Mouse (Mus musculus): ENCODE measurements around the gene Eaf1.

DNA sequence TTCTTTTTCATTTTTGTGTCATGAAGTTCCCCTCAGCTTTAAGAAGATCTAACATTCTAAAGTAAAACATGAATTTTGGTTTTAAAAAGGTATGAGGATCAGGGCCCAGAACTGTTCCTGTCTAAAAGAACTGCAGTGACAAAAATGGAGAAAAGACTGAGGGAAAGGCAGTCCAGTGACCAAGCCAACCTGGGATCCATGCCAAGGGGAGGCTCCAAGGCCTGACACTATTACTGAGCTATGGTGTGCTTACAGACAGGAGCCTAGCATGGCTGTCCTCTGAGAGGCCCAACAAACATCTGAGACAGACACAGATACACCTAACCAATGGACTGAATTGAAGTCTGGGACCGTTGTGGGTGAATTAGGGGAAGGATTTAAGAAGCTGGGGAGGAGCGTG lies 15.7 kb downstream of the Eaf1 start:
- TF ChIP-seq CTCF (IDR thresholded peaks at IDR 0.05; ENCODE audit: low read depth) (no peak), EP300 (IDR thresholded peaks at IDR 0.05; ENCODE audit: low read depth) (no peak)

Measured in heart, postnatal 0 days (tissue).